Mouse (Mus musculus) C2C12 (cell line): ENCODE measurements around the gene Ppp1r14d. TPM values are rescaled to one million over a fixed set of nuclear protein-coding genes. Genes with fewer than 3 reads are reported as not detected.

ENCODE experiments used
- H3K27me3 ChIP-seq: one replicate; pipeline ENCODE4 v1.6.1; 2011; ENCODE audit not compliant: control insufficient read depth, insufficient read depth, insufficient read length
- H3K36me3 ChIP-seq: one replicate; pipeline ENCODE4 v1.6.1; 2011; ENCODE audit not compliant: control insufficient read depth, insufficient read depth
- H3K4me3 ChIP-seq: one replicate; pipeline ENCODE4 v1.5.1; 2011; ENCODE audit warnings: mild to moderate bottlenecking, control low read depth; ENCODE audit not compliant: poor library complexity, insufficient read depth, severe bottlenecking
- H3K79me2 ChIP-seq: one replicate; pipeline ENCODE4 v1.6.1; 2011; ENCODE audit not compliant: control insufficient read depth, insufficient read depth
- H3K79me3 ChIP-seq: one replicate; pipeline ENCODE4 v1.6.1; 2011; ENCODE audit warnings: low read depth, control low read depth
- H3ac ChIP-seq: one replicate; pipeline ENCODE3; 2011; ENCODE audit warnings: low read depth; ENCODE audit not compliant: control insufficient read depth, insufficient read length
- CEBPB ChIP-seq: IDR thresholded peaks from one replicate; pipeline ENCODE4 v1.6.1; 2011; ENCODE audit warnings: low read depth, mild to moderate bottlenecking, control low read depth, moderate library complexity
- CTCF ChIP-seq: IDR thresholded peaks from one replicate; pipeline ENCODE4 v1.5.1; 2011; ENCODE audit not compliant: control insufficient read depth, insufficient read depth, insufficient read length
- FOSL1 ChIP-seq: IDR thresholded peaks from one replicate; pipeline ENCODE4 v1.8.0; 2011; ENCODE audit warnings: mild to moderate bottlenecking, low read length; ENCODE audit not compliant: poor library complexity, insufficient read depth, severe bottlenecking
- MAX ChIP-seq: IDR thresholded peaks from one replicate; pipeline ENCODE4 v1.6.1; 2011; ENCODE audit warnings: mild to moderate bottlenecking, control low read depth
- MYOD1 ChIP-seq: IDR thresholded peaks from one replicate; pipeline ENCODE4 v1.6.1; 2011; ENCODE audit warnings: low read depth; ENCODE audit not compliant: control insufficient read depth, insufficient read length
- MYOG ChIP-seq: IDR thresholded peaks from one replicate; pipeline ENCODE4 v1.6.1; 2011; ENCODE audit not compliant: control insufficient read depth, insufficient read length; ENCODE audit errors: extremely low read depth
- USF1 ChIP-seq: IDR thresholded peaks from one replicate; pipeline ENCODE4 v1.6.1; 2011; ENCODE audit warnings: low read depth, mild to moderate bottlenecking, control low read depth, moderate library complexity
- polyA plus RNA-seq: library from polyadenylated mRNA; unstranded; fragments of >200 nt; fragmentation: generic; extraction: Trizol; gene quantifications from one replicate; pipeline ENCODE4 v1.2.1, GENCODE M21; 2012; ENCODE audit warnings: missing spikeins

Ppp1r14d gene
- polyA plus RNA-seq, 1 experiment = 0.12 TPM

GRCm38 (mm10) chr2:119238671-119239070, 9.0 kb upstream of the Ppp1r14d start:
- no peaks in the 10 kb centered on the region for H3K79me3 ChIP-seq
- H3ac ChIP-seq = no peak overlapping the region
- no peaks in the 10 kb centered on the region for H3K79me2 ChIP-seq
- TF ChIP-seq CTCF (no peak), MAX (no peak), CEBPB (no peak), USF1 (no peak), MYOD1 (no peak), MYOG (no peak), FOSL1 (no peak)
- no peaks in the 10 kb centered on the region for H3K36me3 ChIP-seq
- H3K4me3 ChIP-seq = no peak overlapping the region
- peaks cover 15% of the 10 kb centered on the region for H3K27me3 ChIP-seq

- Histone ChIP-seq H3K4me3 (no peak overlapping the region), H3ac (peak overlapping the region; percentile 39), H3K36me3 (no peaks in the 10 kb centered on the region), H3K79me2 (no peaks in the 10 kb centered on the region), H3K27me3 (peaks cover 15% of the 10 kb centered on the region), H3K79me3 (no peaks in the 10 kb centered on the region)
- TF ChIP-seq MAX = no peak
- no peak for TF ChIP-seq CTCF
- TF ChIP-seq CEBPB = no peak
- no peak for TF ChIP-seq USF1
- TF ChIP-seq FOSL1 = no peak
- no peak for TF ChIP-seq MYOG
- TF ChIP-seq MYOD1 = no peak
Measured at GRCm38 (mm10) chr2:119237871-119238220, 8.1 kb upstream of the Ppp1r14d start.

- Histone ChIP-seq H3K79me2 (no peaks in the 10 kb centered on the region), H3K27me3 (peaks cover 15% of the 10 kb centered on the region), H3ac (peak within 1 kb of the TSS; percentile 39), H3K36me3 (no peaks in the 10 kb centered on the region), H3K4me3 (no peak within 1 kb of the TSS), H3K79me3 (no peaks in the 10 kb centered on the region)
- TF ChIP-seq CEBPB = no peak
- TF ChIP-seq MYOD1 = no peak
- TF ChIP-seq CTCF = no peak
- TF ChIP-seq MYOG = no peak
- TF ChIP-seq MAX = no peak
- TF ChIP-seq USF1 = no peak
- no peak for TF ChIP-seq FOSL1
Measured at GRCm38 (mm10) chr2:119237210-119237870, 7.6 kb upstream of the Ppp1r14d start, which contains the start of gene Spint1. Spint1 (plus strand) TSS chr2:119237362.

- H3K79me2 ChIP-seq = no peaks in the 10 kb centered on the region
- H3K79me3 ChIP-seq = no peaks in the 10 kb centered on the region
- no peak overlapping the region for H3ac ChIP-seq
- H3K36me3 ChIP-seq = no peaks in the 10 kb centered on the region
- no peak overlapping the region for H3K4me3 ChIP-seq
- peaks cover 15% of the 10 kb centered on the region for H3K27me3 ChIP-seq
- TF ChIP-seq MYOD1 (no peak), MAX (no peak), USF1 (no peak), MYOG (no peak), CEBPB (no peak), FOSL1 (no peak), CTCF (no peak)
Measured at GRCm38 (mm10) chr2:119236682-119237209, 7.0 kb upstream of the Ppp1r14d start.

GRCm38 (mm10) chr2:119209176-119209507, 20.6 kb downstream of the Ppp1r14d start:
- peaks cover 8% of the 10 kb centered on the region for H3K79me3 ChIP-seq
- TF ChIP-seq MYOG (no peak), USF1 (no peak)
- H3K36me3 ChIP-seq = peaks cover 7% of the 10 kb centered on the region
- peaks cover 33% of the 10 kb centered on the region for H3K79me2 ChIP-seq
- H3K4me3 ChIP-seq = peak overlapping the region; percentile 66
- peak overlapping the region; percentile 92 for H3ac ChIP-seq
- H3K27me3 ChIP-seq = no peaks in the 10 kb centered on the region
